Mouse (Mus musculus) lung, postnatal 0 days (tissue): Measurements from ENCODE around the gene Hist2h3c2. TPM values are rescaled to one million over a fixed set of nuclear protein-coding genes. Genes with fewer than 3 reads are reported as not detected.
"Not testable (repeated sequence)": the region's sequence is repeated elsewhere in the genome, so short reads cannot be mapped to it uniquely, and the experiment has no call there.

Source experiments
- ATAC-seq: fragments of 200-750 bp; cut with Nextera tagmentation; 2 replicates; pipeline ENCODE4 v1.8.0; 2017; ENCODE audit warnings: moderate library complexity
- DNase-seq: peaks from one replicate; pipeline ENCODE4 v3.0.0-alpha.2; 2016; ENCODE audit warnings: low spot score
- H3K27ac ChIP-seq: fragments of 300-500 bp; sonication (generic); 2 replicates; pipeline ENCODE4 v1.5.1; 2014; ENCODE audit warnings: antibody characterized with exemption, mild to moderate bottlenecking, low read length, mixed read lengths
- H3K27me3 ChIP-seq: fragments of 300-500 bp; sonication (generic); replicated peaks from 2 replicates; pipeline ENCODE4 v1.6.1; 2014; ENCODE audit warnings: low read length, mixed read lengths; ENCODE audit not compliant: insufficient read depth
- H3K36me3 ChIP-seq: fragments of 300-500 bp; sonication (generic); 2 replicates; pipeline ENCODE4 v1.6.1; 2014; ENCODE audit warnings: low read length, mixed read lengths; ENCODE audit not compliant: insufficient read depth
- H3K4me1 ChIP-seq: fragments of 300-500 bp; sonication (generic); 2 replicates; pipeline ENCODE4 v1.6.1; 2014; ENCODE audit warnings: antibody characterized with exemption, low read depth, low read length, mixed read lengths; ENCODE audit not compliant: insufficient read depth
- H3K4me2 ChIP-seq: fragments of 300-500 bp; sonication (generic); replicated peaks from 2 replicates; pipeline ENCODE4 v1.6.1; 2014; ENCODE audit warnings: low read depth, mild to moderate bottlenecking, low read length, moderate library complexity, mixed read lengths
- H3K4me3 ChIP-seq: fragments of 300-500 bp; sonication (generic); 2 replicates; pipeline ENCODE4 v1.5.1; 2014; ENCODE audit warnings: low read depth, low read length
- H3K9ac ChIP-seq: fragments of 300-500 bp; sonication (generic); replicated peaks from 2 replicates; pipeline ENCODE4 v1.6.1; 2014; ENCODE audit warnings: low read depth, mild to moderate bottlenecking
- H3K9me3 ChIP-seq: fragments of 300-500 bp; sonication (generic); 2 replicates; pipeline ENCODE4 v1.6.1; 2016; ENCODE audit warnings: low read length, mixed read lengths
- CTCF ChIP-seq: IDR thresholded peaks from 2 replicates; pipeline ENCODE4 v1.5.1; 2016; ENCODE audit warnings: antibody characterized with exemption, mild to moderate bottlenecking
- EP300 ChIP-seq: IDR thresholded peaks from 2 replicates; pipeline ENCODE4 v1.6.1; 2016; ENCODE audit warnings: antibody characterized with exemption, mild to moderate bottlenecking, control low read depth
- WGBS: fragments of 180-500 bp; shearing (Covaris S2); extraction: QIAGEN DNeasy Blood & Tissue Kit; methylation state at CpG from one replicate; pipeline ENCODE4 v1.1.7; 2014; 5-methylcytosine and 5-hydroxymethylcytosine counted together
- polyA plus RNA-seq: library from polyadenylated mRNA; unstranded; fragments of >200 nt; fragmentation: Nextera tagmentation; extraction: Ambion mirVana; gene quantifications from 2 replicates; pipeline ENCODE4 v1.2.1, GENCODE M21; 2015

Hist2h3c2 gene
- polyA plus RNA-seq: 1.8 and 2.2 TPM in 2 replicates

DNA sequence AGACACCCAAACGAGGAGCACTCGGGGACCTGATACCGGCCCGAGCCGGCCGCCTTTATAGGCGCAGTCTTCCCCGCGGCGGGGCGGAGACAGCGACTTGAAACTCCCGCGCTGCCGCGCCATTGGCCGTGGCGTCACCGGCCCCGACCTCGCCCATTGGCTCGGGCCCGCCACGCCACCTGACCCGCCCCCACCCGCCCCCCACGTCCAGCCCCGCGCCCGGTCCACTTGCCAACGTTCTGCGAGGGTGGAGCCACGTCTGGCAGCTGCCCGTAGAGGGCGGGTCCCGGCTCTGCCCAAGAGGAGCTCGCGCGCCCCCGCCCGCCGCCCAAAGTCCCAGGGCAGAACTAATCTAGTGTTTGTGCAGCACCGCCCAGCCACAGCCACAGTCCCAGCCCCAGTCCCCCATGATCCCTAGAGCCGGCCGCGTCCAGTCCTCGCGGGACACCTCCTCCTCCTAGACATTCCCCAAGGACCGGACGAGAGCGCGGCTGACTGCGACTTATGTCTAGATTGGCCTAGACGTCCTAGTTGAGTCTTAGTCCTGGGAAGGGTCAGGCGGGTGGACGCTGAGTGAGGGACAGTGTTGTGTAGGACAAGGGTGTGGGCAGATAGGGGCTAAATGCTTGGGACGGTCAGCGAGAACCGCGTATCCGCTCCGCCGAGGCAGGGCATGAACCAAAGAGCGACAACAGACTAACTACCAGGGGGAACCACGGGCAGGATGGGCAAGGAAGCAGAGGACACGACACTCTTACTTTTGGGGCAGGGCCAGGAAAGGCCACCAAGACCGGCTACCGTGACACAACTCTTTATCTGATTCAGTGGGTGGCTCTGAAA lies at the start of gene Hist2h3c2:
TSS of gene Hist2h3c2 (minus strand) at position 174 of the 840 bp plus-strand sequence.
- ATAC-seq: peak; percentile 91
- Histone ChIP-seq H3K4me1 (peaks cover 11% of the 10 kb centered on the region), H3K4me3 (peak within 1 kb of the TSS; percentile 28; the same call in 1 of the 2 replicates), H3K27ac (peak within 1 kb of the TSS; percentile 57; the same call in 1 of the 2 replicates), H3K4me2 (peak within 1 kb of the TSS; percentile 44)
- DNase-seq, H3K36me3 ChIP-seq, H3K27me3 ChIP-seq, H3K9ac ChIP-seq, H3K9me3 ChIP-seq: not testable (repeated sequence)
- WGBS: 0% methylated on average over 7 of the region's 68 CpGs

DNA sequence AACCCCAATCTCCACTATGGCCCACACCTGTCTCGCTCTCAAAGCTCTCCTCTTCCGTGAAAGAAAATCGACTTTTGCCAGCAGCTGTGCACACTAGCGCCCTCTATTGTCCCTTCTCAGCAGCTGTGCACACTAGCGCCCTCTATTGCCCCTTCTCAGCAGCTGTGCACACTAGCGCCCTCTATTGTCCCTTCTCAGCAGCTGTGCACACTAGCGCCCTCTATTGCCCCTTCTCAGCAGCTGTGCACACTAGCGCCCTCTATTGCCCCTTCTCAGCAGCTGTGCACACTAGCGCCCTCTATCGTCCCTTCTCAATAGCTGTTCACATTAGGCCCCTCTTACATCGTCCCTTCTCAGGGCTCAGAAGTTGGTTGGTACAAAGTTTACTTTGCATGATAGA lies 48.4 kb upstream of the Hist2h3c2 start:
- not testable (repeated sequence) for H3K27ac ChIP-seq, H3K27me3 ChIP-seq, ATAC-seq, H3K4me2 ChIP-seq, H3K9me3 ChIP-seq, DNase-seq, H3K4me1 ChIP-seq, H3K4me3 ChIP-seq, H3K9ac ChIP-seq, H3K36me3 ChIP-seq
- 87% methylated on average over 11 of the region's 11 CpGs for WGBS
- TF ChIP-seq CTCF: peak; percentile 89

DNA sequence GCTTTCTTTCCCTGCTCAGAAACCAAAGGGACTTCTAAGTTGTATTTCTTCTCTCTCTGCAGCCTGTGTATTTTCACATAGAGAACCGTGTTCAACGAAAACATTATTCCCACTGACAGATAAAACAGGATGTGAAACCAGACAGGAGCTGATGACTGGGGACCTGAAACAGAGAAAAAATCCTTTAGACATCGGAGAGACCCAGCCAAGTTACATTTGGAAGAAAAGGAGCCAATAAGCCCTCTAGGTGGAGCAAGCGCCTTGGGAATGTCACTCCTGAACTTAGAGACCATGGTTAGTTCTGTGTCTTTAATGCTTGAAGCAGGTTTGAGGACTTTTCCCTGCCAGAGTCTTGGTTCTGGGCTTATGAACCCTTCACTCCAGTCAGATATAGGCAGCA lies 45.5 kb upstream of the Hist2h3c2 start:
- no peak overlapping the region for H3K9ac ChIP-seq
- no peaks in the 10 kb centered on the region for H3K27me3 ChIP-seq
- H3K36me3 ChIP-seq: no peaks in the 10 kb centered on the region
- WGBS: 16% methylated on average over 4 of the region's 4 CpGs
- no peaks in the 10 kb centered on the region for H3K4me1 ChIP-seq
- TF ChIP-seq CTCF: peak; percentile 65
- TF ChIP-seq EP300: no peak
- DNase-seq (peak; percentile 64), ATAC-seq (no peak)
- H3K4me3 ChIP-seq: no peak overlapping the region
- no peaks in the 10 kb centered on the region for H3K9me3 ChIP-seq
- no peak overlapping the region for H3K27ac ChIP-seq
- no peak overlapping the region for H3K4me2 ChIP-seq

DNA sequence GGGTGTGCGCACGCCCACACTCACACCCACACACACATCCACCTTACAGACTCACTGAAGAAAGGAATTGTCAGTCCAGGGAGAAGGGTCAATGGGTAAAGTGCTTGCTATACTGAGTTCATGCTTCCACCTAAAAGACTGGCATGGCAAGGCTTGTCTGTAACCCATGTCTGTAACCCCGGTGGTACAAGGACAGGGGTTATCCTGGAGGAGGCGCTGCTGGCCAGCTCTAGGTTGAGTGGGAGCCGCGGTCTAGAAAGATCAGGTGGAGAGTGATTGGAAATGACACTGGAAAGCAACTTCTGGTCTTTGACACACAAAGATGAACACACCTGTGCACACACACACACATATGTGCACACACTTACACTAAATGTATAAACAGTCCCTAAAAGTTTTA lies 41.7 kb upstream of the Hist2h3c2 start:
- H3K36me3 ChIP-seq: no peaks in the 10 kb centered on the region
- peak; percentile 24; the same call in 1 of the 2 replicates for TF ChIP-seq CTCF
- no peak for TF ChIP-seq EP300
- ATAC-seq: no peak

DNA sequence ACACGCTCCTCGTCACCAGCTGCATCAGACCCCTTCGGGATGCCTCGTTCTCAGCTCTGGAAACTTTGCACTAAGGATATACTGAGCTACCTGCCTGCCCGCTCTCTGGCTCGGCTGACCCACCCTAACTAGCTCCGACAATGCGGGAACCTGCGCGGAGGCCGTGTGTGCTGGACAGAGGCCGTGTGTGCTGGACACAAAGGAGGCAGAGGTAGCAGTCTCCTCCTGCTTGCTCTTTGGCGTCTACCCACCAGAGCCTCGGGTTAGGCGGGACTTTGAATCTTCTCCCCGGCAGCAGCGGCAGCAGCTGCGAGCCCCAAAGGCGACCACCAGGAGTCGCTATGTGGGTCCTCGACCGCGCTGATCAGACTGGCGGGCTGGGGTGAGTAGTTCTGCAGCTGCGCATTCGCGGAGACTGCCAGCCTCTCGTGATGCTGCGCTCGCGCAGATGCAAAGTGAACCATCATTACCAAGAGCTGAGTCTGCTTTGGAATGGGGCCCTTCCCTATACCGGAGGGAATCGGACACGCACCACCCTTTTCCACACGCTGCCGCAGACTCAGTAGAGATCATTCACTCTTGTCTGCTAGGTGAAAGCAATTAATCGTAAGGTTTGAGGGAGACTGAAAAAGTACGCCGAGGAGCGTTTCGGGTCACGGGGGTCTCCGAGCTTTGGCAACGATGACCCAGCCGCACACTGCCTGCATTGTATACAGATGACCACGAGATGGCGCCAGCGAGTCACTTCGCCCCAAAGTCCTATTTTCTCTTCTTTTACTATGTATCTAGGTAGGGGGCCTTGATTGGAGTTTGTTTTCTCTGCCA lies 39.1 kb upstream of the Hist2h3c2 start:
- Histone ChIP-seq H3K4me1 (peaks cover 3% of the 10 kb centered on the region; the same call in 1 of the 2 replicates), H3K27me3 (no peaks in the 10 kb centered on the region), H3K4me3 (peak overlapping the region; percentile 45), H3K9me3 (no peaks in the 10 kb centered on the region), H3K36me3 (no peaks in the 10 kb centered on the region), H3K4me2 (peak overlapping the region; percentile 73), H3K27ac (peak overlapping the region; percentile 43), H3K9ac (no peak overlapping the region)
- ATAC-seq: peak; percentile 97
- under 1% methylated on average over 49 of the region's 49 CpGs for WGBS
- TF ChIP-seq CTCF (peak; percentile 83), EP300 (no peak)
- DNase-seq: peak; percentile 93

More for the DNA sequence above, 41.7 kb upstream of the Hist2h3c2 start:
- Histone ChIP-seq H3K27me3 (no peaks in the 10 kb centered on the region), H3K4me3 (no peak overlapping the region), H3K27ac (no peak overlapping the region), H3K4me1 (peaks cover 3% of the 10 kb centered on the region; the same call in 1 of the 2 replicates), H3K4me2 (no peak overlapping the region), H3K9me3 (no peaks in the 10 kb centered on the region), H3K9ac (no peak overlapping the region)
- 51% methylated on average over 6 of the region's 6 CpGs for WGBS
- DNase-seq: no peak

DNA sequence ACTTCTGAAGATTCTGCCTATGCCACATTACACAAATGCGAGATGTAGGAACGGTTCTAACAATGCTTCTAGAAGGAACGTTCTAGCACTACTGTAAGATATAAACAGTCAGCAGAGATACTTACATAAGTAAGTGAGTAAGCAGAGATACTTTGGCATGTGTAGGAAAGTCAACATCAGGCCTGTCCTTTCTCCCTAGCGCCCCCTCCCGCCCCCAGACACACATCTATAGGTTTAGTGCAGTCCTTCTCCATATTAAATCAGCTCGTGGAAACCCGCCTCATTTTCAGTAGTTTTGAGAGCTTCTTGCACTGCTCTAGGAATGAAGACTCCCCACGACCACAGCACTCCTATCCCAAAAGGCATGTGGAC lies 38.5 kb upstream of the Hist2h3c2 start:
- H3K9me3 ChIP-seq: no peaks in the 10 kb centered on the region
- H3K27ac ChIP-seq: peak overlapping the region; percentile 43
- no peak overlapping the region for H3K9ac ChIP-seq
- H3K4me2 ChIP-seq: peak overlapping the region; percentile 73
- peak; percentile 64 for DNase-seq
- peak; percentile 40 for TF ChIP-seq CTCF
- TF ChIP-seq EP300: no peak
- 13% methylated on average over 7 of the region's 8 CpGs for WGBS
- ATAC-seq: peak; percentile 52
- peak overlapping the region; percentile 45 for H3K4me3 ChIP-seq
- H3K27me3 ChIP-seq: no peaks in the 10 kb centered on the region
- H3K4me1 ChIP-seq: peaks cover 3% of the 10 kb centered on the region; the same call in 1 of the 2 replicates
- no peaks in the 10 kb centered on the region for H3K36me3 ChIP-seq
